Mouse (Mus musculus): ENCODE results near the gene Map3k12.
A peak's percentile ranks its signal among the peaks of the same experiment; 100 is the strongest.

Map3k12 gene

GRCm38 (mm10) chr15:102460409-102460808, 56.5 kb downstream of the Map3k12 start:
- no peak for DNase-seq (ENCODE audit: low spot score in 2 of 2)

DNA sequence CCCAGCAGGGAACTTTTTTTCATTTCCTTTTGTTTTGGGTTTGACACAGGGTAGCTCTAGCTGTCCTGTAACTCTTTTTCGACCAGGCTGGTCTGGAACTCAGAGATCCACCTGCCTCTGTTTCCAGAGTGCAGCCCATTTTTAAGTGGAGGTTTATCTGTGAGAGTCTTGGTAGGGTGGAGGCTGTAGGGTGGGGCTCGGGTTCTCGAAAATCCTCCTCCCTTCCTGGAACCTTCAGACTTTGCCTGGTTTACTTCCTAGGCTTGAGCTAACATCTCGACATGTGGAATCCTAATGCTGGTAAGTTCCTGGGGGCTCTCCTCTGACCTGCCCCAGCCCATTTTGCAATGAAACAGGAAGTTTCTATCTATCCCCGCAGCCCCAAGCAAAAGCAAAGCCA, 57.0 kb downstream of the Map3k12 start:
- DNase-seq (ENCODE audit: low spot score in 2 of 2), result no peak

DNA sequence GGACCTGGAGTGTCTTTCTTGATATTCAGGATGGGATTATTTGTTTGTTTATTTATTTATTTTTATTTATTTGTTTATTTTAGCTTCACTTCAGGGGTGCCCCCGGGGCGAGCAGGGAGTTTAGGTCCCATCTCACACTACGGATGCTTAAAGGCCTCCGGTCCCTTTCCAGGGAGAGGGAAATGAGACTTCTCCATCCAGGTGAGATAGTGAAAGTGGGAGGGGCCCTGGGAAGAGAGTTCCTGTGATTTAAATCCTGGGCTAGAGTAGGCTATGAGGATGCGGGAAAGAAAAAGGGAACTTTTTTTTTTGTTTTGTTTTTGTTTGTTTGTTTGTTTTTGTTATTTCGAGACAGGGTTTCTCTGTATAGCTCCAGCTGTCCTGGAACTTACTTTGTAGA, 57.5 kb downstream of the Map3k12 start:
- DNase-seq (ENCODE audit: low spot score in 2 of 2), result no peak

DNA sequence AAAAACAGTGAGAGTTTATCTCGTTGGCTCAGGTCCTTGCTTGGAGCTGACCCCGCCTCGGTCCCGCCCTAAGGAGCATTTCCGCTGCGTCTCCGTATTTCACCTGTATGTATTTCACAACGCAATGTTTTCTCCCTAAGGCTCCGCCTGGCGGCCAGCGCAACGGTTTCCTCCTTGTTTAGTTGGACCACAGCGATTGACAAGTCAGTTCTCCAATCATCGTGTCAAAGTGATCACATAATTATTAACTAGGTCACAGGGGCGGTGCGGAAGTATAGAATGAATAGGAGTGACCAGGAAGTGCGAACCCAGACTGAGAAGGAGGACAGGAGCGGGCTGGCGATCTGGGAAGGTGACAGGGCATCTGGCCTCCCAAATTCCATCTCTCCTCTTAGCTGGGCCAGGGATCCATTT, 58.0 kb downstream of the Map3k12 start, which contains the start of gene Prr13:
Gene Prr13, plus strand, starts transcription at position 125 of the 414 bp plus-strand sequence.
- DNase-seq (ENCODE audit: low spot score in 2 of 2), result peak; percentile 85 to 87

GRCm38 (mm10) chr15:102458050-102458736, 58.7 kb downstream of the Map3k12 start:
- DNase-seq (ENCODE audit: low spot score in 2 of 2), result no peak

DNA sequence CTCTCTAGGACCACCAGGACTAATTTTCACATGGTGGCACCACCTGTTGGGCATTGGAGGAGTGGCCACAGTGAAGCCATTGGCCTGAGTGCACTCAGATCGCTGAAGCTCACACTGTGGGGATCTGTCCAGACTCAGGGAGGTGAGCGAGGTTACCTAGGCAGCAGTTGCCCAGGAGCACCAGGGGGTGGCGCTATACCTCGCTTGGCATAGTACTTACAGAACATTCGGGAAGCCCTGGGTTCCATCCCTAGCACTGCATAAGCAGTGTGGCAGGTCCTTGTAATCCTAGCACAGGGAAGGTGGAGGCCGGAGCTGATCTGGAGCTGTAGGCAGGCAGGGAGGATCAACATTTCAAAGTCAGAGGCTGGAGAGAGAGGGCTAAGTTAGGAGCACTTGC, 60.9 kb downstream of the Map3k12 start:
- DNase-seq (ENCODE audit: low spot score in 2 of 2), result no peak

DNA sequence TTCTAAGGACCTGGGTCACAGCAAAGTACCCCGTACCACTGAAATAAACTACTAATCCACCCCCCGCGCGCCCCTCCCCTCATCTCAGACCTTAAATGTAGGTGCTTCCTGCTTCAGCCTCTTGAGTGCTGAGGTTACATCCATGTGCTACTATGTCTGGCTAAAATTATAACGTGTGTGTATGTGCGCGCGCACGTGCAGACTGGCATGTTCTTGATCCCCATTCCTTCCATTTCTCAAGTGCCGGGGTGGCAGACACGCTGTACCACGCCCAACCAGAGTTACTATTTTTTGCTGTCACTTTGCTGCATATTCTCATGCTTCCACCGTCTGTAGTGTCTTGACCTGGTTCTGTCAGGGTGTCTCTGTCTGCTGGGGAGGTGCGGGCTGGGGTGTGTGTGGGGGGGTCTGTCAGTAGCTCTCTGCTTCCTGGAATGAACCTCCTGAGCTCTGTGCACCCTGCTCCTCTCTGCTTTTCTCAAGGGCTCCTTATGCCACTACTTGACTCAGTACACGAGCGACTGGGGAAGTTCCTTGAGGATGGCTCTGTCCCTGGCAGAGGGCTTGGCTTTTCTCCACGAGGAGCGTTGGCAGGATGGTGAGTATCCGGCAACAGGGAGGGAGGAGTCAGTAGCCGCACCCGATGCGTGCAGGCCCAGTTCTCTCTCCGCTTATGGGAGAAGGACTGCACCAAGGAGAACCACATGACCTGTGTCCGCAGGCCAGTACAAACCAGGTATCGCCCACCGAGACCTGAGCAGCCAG, 65.0 kb downstream of the Map3k12 start:
- peak in 1 of 2 experiments; percentile 11 for DNase-seq (ENCODE audit: low spot score in 2 of 2)

- DNase-seq (ENCODE audit: low spot score in 2 of 2), result no peak
These were observed 65.9 kb downstream of the Map3k12 start for GRCm38 (mm10) chr15:102450928-102451327.

DNA sequence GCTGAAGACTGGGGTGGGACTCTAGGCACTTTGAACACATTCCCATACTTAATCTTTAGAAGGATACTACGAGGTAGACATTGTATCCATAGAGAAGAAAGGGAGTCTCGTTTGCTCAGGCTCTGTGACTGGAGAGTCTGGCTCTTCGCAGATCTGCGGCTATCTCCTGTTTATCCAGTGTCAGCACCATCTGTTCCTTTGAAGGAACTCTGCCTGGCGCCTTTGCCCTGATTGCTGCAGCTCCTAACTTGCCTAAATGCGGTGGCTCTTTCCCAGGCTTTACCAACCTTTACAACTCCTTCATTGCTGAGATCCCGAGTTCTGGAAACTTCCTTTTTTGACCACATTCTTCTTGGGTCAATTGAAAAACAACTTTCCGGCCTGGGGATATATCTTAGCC, 67.5 kb downstream of the Map3k12 start:
- no peak for DNase-seq (ENCODE audit: low spot score in 2 of 2)
